Mouse (Mus musculus) naive thymus-derived CD4-positive, alpha-beta T cell, adult 2 months (primary cell): Measurements from ENCODE around the gene Mr1.
A peak's percentile ranks its signal among the peaks of the same experiment; 100 is the strongest.

ENCODE experiments used
- DNase-seq: peaks from one replicate; pipeline ENCODE4 v3.0.0-alpha.2; 2011; ENCODE audit warnings: low read depth

Gene Mr1

GRCm38 (mm10) chr1:155127429-155127934 is 19.1 kb downstream of the Mr1 start:
- DNase-seq: no peak

- no peak for DNase-seq
Measured at GRCm38 (mm10) chr1:155126716-155127115, 19.9 kb downstream of the Mr1 start.

- no peak for DNase-seq
Measured at GRCm38 (mm10) chr1:155124397-155124796, 22.2 kb downstream of the Mr1 start.

GRCm38 (mm10) chr1:155121977-155122939 is 24.4 kb downstream of the Mr1 start:
- no peak for DNase-seq

GRCm38 (mm10) chr1:155119719-155120118 is 26.9 kb downstream of the Mr1 start:
- no peak for DNase-seq

GRCm38 (mm10) chr1:155113946-155114345 is 32.7 kb downstream of the Mr1 start:
- DNase-seq: no peak

GRCm38 (mm10) chr1:155112875-155113274 is 33.7 kb downstream of the Mr1 start:
- DNase-seq: no peak

- no peak for DNase-seq
Measured at GRCm38 (mm10) chr1:155112118-155112517, 34.5 kb downstream of the Mr1 start.

GRCm38 (mm10) chr1:155111491-155111890 is 35.1 kb downstream of the Mr1 start:
- no peak for DNase-seq

GRCm38 (mm10) chr1:155109387-155110350 is 36.9 kb downstream of the Mr1 start:
- no peak for DNase-seq

- DNase-seq: no peak
Measured at GRCm38 (mm10) chr1:155108412-155108811, 38.2 kb downstream of the Mr1 start.

GRCm38 (mm10) chr1:155107843-155108242 is 38.8 kb downstream of the Mr1 start:
- DNase-seq: no peak

GRCm38 (mm10) chr1:155106310-155106709 is 40.3 kb downstream of the Mr1 start:
- DNase-seq: no peak

GRCm38 (mm10) chr1:155103991-155104390 is 42.6 kb downstream of the Mr1 start:
- no peak for DNase-seq

- no peak for DNase-seq
Measured at GRCm38 (mm10) chr1:155102631-155103030, 44.0 kb downstream of the Mr1 start.

- DNase-seq: peak; percentile 99
Measured at GRCm38 (mm10) chr1:155099280-155099848, 47.2 kb downstream of the Mr1 start, which contains the start of gene Ier5. TSS of gene Ier5 (minus strand) at chr1:155099636.

GRCm38 (mm10) chr1:155098486-155099279 is 47.9 kb downstream of the Mr1 start:
- peak; percentile 78 for DNase-seq

- DNase-seq: peak; percentile 88
Measured at GRCm38 (mm10) chr1:155097931-155098485, 48.6 kb downstream of the Mr1 start.

GRCm38 (mm10) chr1:155097354-155097753 is 49.3 kb downstream of the Mr1 start:
- peak; percentile 52 for DNase-seq

- DNase-seq: peak; percentile 59
Measured at GRCm38 (mm10) chr1:155096620-155097261, 49.9 kb downstream of the Mr1 start.
